Mouse (Mus musculus) megakaryocyte, embryonic 14.5 days (primary cell): ENCODE measurements around the gene Abhd14b.

Experiments
- FLI1 ChIP-seq: IDR thresholded peaks from 2 replicates; pipeline ENCODE4 v1.6.1; 2012; ENCODE audit warnings: low read length, inconsistent platforms, mixed read lengths
- GATA1 ChIP-seq: IDR thresholded peaks from 3 replicates; pipeline ENCODE4 v1.6.1; 2012; ENCODE audit warnings: mixed read lengths, low read length, inconsistent platforms, borderline replicate concordance

DNA sequence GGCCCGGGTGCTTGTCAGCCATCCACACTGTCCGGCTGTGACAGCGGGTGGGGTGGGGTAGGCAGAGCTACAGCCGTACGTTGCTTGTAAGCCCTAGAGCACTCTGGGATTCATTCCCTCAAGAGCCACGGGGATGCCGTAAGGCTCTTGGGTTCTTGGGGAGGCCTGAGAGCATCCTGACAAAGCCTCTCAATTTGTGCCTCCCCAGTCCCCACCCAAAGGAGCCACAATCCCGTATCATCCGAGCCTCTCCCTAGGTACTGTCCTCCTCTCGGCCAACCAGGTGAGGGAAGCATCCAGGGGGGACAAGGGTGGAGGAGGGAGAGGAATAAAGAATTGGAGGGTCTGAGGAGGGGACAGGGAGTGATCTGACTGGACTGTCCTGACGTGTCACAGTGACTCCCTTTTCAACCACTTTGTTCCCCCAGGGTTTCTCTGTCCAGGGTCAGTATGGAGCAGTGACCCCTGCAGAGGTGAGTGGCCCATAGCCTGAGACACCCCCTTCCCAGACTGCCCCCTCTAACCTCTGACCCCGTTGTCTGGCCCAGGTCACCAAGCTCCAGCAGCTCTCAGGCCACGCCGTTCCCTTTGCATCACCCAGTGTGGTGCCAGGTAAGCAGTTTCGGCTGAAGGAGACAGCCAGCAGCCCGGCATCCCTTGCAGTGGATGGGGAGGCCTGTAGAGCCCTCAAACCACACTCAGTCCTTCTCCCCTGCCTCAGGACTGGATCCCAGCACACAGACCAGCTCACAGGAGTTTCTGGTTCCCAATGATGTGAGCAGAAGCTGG lies 14.6 kb downstream of the Abhd14b start:
- TF ChIP-seq GATA1 (no peak), FLI1 (no peak)
